Mouse (Mus musculus): ENCODE data around the gene Gm42674. TPM values are rescaled to one million over a fixed set of nuclear protein-coding genes. Genes with fewer than 3 reads are reported as not detected.

Gene Gm42674
- polyA plus RNA-seq, 1 experiment from 2014 or later = not detected

- Histone ChIP-seq H3K4me3 (ENCODE audit: low read depth, low read length) (no peak within 1 kb of the TSS), H3K36me3 (ENCODE audit: control insufficient read depth, insufficient read depth, low read length) (no peaks in the 10 kb centered on the region), H3K9ac (ENCODE audit: low read length) (no peak within 1 kb of the TSS), H3K27me3 (ENCODE audit: control insufficient read depth, insufficient read depth, low read length) (no peaks in the 10 kb centered on the region), H3K4me2 (ENCODE audit: low read depth, low read length, severe bottlenecking) (no peak within 1 kb of the TSS), H3K4me1 (replicated peaks; ENCODE audit: control insufficient read depth, insufficient read depth, low read length) (no peaks in the 10 kb centered on the region), H3K27ac (ENCODE audit: low read depth, low read length) (no peak within 1 kb of the TSS), H3K9me3 (ENCODE audit: control insufficient read depth, low read length) (no peaks in the 10 kb centered on the region)
- WGBS = 79% methylated on average over 8 of the region's 8 CpGs
- DNase-seq (ENCODE audit: low spot score) = no peak
- no peak for ATAC-seq (replicated peaks; ENCODE audit: low FRiP score)
Observed at GRCm38 (mm10) chr3:90589947-90590346, 11.8 kb upstream of the Gm42674 start, which contains the start of gene S100a2. Gene S100a2 (plus strand): TSS chr3:90590247.

DNA sequence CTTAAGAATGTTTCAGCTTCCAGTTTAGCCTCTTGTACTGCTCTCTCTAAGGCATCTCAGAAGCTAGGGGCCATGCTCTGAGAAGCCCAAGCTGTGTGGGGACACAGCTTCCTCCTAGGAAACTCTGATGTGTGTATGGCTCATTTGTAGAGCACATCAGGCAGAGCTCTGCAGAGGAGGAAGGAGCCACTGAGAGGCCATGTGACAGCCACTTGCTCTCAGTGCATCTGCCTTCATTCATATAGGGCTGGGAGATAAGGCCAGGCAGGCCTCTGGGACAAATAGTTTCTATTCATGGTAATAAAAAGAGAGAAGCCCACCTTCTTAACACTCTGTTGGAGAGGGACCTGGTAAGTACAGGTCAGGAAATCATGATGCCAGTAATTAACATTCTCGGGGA lies 7.2 kb upstream of the Gm42674 start:
- no peaks in the 10 kb centered on the region for H3K36me3 ChIP-seq (ENCODE audit: control insufficient read depth, insufficient read depth, low read length)
- no peak overlapping the region for H3K4me3 ChIP-seq (ENCODE audit: low read depth, low read length)
- no peaks in the 10 kb centered on the region for H3K27me3 ChIP-seq (ENCODE audit: control insufficient read depth, insufficient read depth, low read length)
- no peak for ATAC-seq (replicated peaks; ENCODE audit: low FRiP score)
- no peaks in the 10 kb centered on the region for H3K9me3 ChIP-seq (ENCODE audit: control insufficient read depth, low read length)
- DNase-seq (ENCODE audit: low spot score) = no peak
- H3K4me1 ChIP-seq (replicated peaks; ENCODE audit: control insufficient read depth, insufficient read depth, low read length) = no peaks in the 10 kb centered on the region
- WGBS = 79% methylated on average over 1 of the region's 1 CpGs
- H3K9ac ChIP-seq (ENCODE audit: low read length) = no peak overlapping the region
- H3K27ac ChIP-seq (ENCODE audit: low read depth, low read length) = no peak overlapping the region
- no peak overlapping the region for H3K4me2 ChIP-seq (ENCODE audit: low read depth, low read length, severe bottlenecking)

- Histone ChIP-seq H3K4me2 (ENCODE audit: low read depth, low read length, severe bottlenecking) (no peak overlapping the region), H3K27me3 (ENCODE audit: control insufficient read depth, insufficient read depth, low read length) (no peaks in the 10 kb centered on the region), H3K9me3 (ENCODE audit: control insufficient read depth, low read length) (no peaks in the 10 kb centered on the region), H3K4me3 (ENCODE audit: low read depth, low read length) (no peak overlapping the region), H3K9ac (ENCODE audit: low read length) (no peak overlapping the region), H3K4me1 (replicated peaks; ENCODE audit: control insufficient read depth, insufficient read depth, low read length) (no peaks in the 10 kb centered on the region), H3K36me3 (ENCODE audit: control insufficient read depth, insufficient read depth, low read length) (no peaks in the 10 kb centered on the region), H3K27ac (ENCODE audit: low read depth, low read length) (no peak overlapping the region)
- ATAC-seq (replicated peaks; ENCODE audit: low FRiP score) (no peak), DNase-seq (ENCODE audit: low spot score) (no peak)
- WGBS = 79% methylated on average over 5 of the region's 5 CpGs
Observed at GRCm38 (mm10) chr3:90595556-90595955, 6.1 kb upstream of the Gm42674 start.

DNA sequence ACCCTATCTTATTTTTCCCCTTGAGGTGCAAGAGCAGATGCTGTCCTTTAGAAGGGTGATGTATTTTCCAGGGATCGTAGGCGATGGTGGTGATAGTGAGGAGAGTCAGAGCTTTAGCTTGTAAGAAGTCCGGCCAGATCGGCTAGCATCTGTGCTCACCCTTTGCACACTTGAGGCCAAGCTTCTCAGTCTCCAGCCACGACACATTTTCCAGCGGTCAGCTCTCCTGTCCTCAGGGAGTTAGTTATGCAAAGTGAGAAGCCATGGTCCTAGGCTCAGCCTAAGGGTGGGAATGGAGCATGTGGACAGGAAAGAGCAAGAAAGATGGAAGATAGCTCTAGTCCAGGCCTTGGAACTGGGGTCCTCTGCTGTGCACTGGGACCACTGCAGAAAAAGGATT lies 4.9 kb upstream of the Gm42674 start:
- H3K9me3 ChIP-seq (ENCODE audit: control insufficient read depth, low read length) = no peaks in the 10 kb centered on the region
- H3K4me2 ChIP-seq (ENCODE audit: low read depth, low read length, severe bottlenecking) = no peak overlapping the region
- WGBS = 87% methylated on average over 6 of the region's 6 CpGs
- no peak overlapping the region for H3K9ac ChIP-seq (ENCODE audit: low read length)
- ATAC-seq (replicated peaks; ENCODE audit: low FRiP score) = no peak
- no peaks in the 10 kb centered on the region for H3K27me3 ChIP-seq (ENCODE audit: control insufficient read depth, insufficient read depth, low read length)
- H3K4me3 ChIP-seq (ENCODE audit: low read depth, low read length) = no peak overlapping the region
- H3K27ac ChIP-seq (ENCODE audit: low read depth, low read length) = no peak overlapping the region
- no peaks in the 10 kb centered on the region for H3K36me3 ChIP-seq (ENCODE audit: control insufficient read depth, insufficient read depth, low read length)
- H3K4me1 ChIP-seq (replicated peaks; ENCODE audit: control insufficient read depth, insufficient read depth, low read length) = no peaks in the 10 kb centered on the region
- no peak for DNase-seq (ENCODE audit: low spot score)

DNA sequence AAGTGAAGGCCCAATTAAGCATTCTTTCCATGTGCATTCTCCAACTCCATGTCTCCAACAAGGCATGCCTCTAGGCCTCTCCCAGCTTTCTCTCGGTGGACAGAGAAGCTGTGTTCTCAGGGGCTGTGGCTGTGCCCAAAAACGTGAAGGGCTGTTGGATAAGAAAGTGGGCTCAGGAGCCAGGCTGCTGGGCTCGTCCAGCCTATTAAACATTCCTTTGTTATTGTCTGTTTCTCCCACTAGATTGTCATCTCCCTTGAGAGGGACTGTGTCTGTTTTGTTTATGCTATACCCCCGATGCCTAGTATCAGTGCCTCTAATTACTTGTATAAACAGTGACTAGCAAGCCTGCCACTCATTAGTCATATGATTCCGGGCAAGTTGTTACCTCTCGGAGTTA lies 4.0 kb upstream of the Gm42674 start:
- Histone ChIP-seq H3K9ac (ENCODE audit: low read length) (no peak overlapping the region), H3K4me2 (ENCODE audit: low read depth, low read length, severe bottlenecking) (no peak overlapping the region), H3K36me3 (ENCODE audit: control insufficient read depth, insufficient read depth, low read length) (no peaks in the 10 kb centered on the region), H3K4me3 (ENCODE audit: low read depth, low read length) (no peak overlapping the region), H3K27ac (ENCODE audit: low read depth, low read length) (no peak overlapping the region), H3K27me3 (ENCODE audit: control insufficient read depth, insufficient read depth, low read length) (no peaks in the 10 kb centered on the region), H3K9me3 (ENCODE audit: control insufficient read depth, low read length) (no peaks in the 10 kb centered on the region), H3K4me1 (replicated peaks; ENCODE audit: control insufficient read depth, insufficient read depth, low read length) (no peaks in the 10 kb centered on the region)
- ATAC-seq (replicated peaks; ENCODE audit: low FRiP score) (no peak), DNase-seq (ENCODE audit: low spot score) (no peak)
- 59% methylated on average over 6 of the region's 6 CpGs for WGBS

GRCm38 (mm10) chr3:90598212-90598611 lies 3.5 kb upstream of the Gm42674 start:
- H3K27ac ChIP-seq (ENCODE audit: low read depth, low read length) = no peak overlapping the region
- no peaks in the 10 kb centered on the region for H3K36me3 ChIP-seq (ENCODE audit: control insufficient read depth, insufficient read depth, low read length)
- H3K9ac ChIP-seq (ENCODE audit: low read length) = no peak overlapping the region
- WGBS = 82% methylated on average over 4 of the region's 4 CpGs
- no peaks in the 10 kb centered on the region for H3K27me3 ChIP-seq (ENCODE audit: control insufficient read depth, insufficient read depth, low read length)
- DNase-seq (ENCODE audit: low spot score) (no peak), ATAC-seq (replicated peaks; ENCODE audit: low FRiP score) (no peak)
- no peak overlapping the region for H3K4me2 ChIP-seq (ENCODE audit: low read depth, low read length, severe bottlenecking)
- H3K9me3 ChIP-seq (ENCODE audit: control insufficient read depth, low read length) = no peaks in the 10 kb centered on the region
- no peaks in the 10 kb centered on the region for H3K4me1 ChIP-seq (replicated peaks; ENCODE audit: control insufficient read depth, insufficient read depth, low read length)
- no peak overlapping the region for H3K4me3 ChIP-seq (ENCODE audit: low read depth, low read length)

- H3K4me1 ChIP-seq (replicated peaks; ENCODE audit: control insufficient read depth, insufficient read depth, low read length) = no peaks in the 10 kb centered on the region; the same call in 1 of the 2 replicates
- no peak overlapping the region for H3K4me2 ChIP-seq (ENCODE audit: low read depth, low read length, severe bottlenecking)
- DNase-seq (ENCODE audit: low spot score) = no peak
Observed at GRCm38 (mm10) chr3:90599401-90599800, 2.3 kb upstream of the Gm42674 start.

GRCm38 (mm10) chr3:90600036-90600435 lies 1.7 kb upstream of the Gm42674 start:
- H3K9me3 ChIP-seq (ENCODE audit: control insufficient read depth, low read length) = no peaks in the 10 kb centered on the region
- H3K36me3 ChIP-seq (ENCODE audit: control insufficient read depth, insufficient read depth, low read length) = no peaks in the 10 kb centered on the region
- ATAC-seq (replicated peaks; ENCODE audit: low FRiP score) = no peak
- 90% methylated on average over 6 of the region's 6 CpGs for WGBS
- no peaks in the 10 kb centered on the region; the same call in 1 of the 2 replicates for H3K4me1 ChIP-seq (replicated peaks; ENCODE audit: control insufficient read depth, insufficient read depth, low read length)
- H3K4me3 ChIP-seq (ENCODE audit: low read depth, low read length) = no peak overlapping the region
- H3K4me2 ChIP-seq (ENCODE audit: low read depth, low read length, severe bottlenecking) = no peak overlapping the region
- no peak overlapping the region for H3K9ac ChIP-seq (ENCODE audit: low read length)
- no peak overlapping the region for H3K27ac ChIP-seq (ENCODE audit: low read depth, low read length)
- H3K27me3 ChIP-seq (ENCODE audit: control insufficient read depth, insufficient read depth, low read length) = no peaks in the 10 kb centered on the region
- no peak for DNase-seq (ENCODE audit: low spot score)

More at GRCm38 (mm10) chr3:90599401-90599800, 2.3 kb upstream of the Gm42674 start:
- Histone ChIP-seq H3K27me3 (ENCODE audit: control insufficient read depth, insufficient read depth, low read length) (no peaks in the 10 kb centered on the region), H3K27ac (ENCODE audit: low read depth, low read length) (no peak overlapping the region), H3K36me3 (ENCODE audit: control insufficient read depth, insufficient read depth, low read length) (no peaks in the 10 kb centered on the region), H3K4me3 (ENCODE audit: low read depth, low read length) (no peak overlapping the region), H3K9ac (ENCODE audit: low read length) (no peak overlapping the region), H3K9me3 (ENCODE audit: control insufficient read depth, low read length) (no peaks in the 10 kb centered on the region)
- no peak for ATAC-seq (replicated peaks; ENCODE audit: low FRiP score)
- WGBS = 76% methylated on average over 3 of the region's 3 CpGs

GRCm38 (mm10) chr3:90600458-90601195 lies 1.1 kb upstream of the Gm42674 start:
- DNase-seq (ENCODE audit: low spot score) (no peak), ATAC-seq (replicated peaks; ENCODE audit: low FRiP score) (no peak)
- H3K27ac ChIP-seq (ENCODE audit: low read depth, low read length) = no peak overlapping the region
- H3K4me2 ChIP-seq (ENCODE audit: low read depth, low read length, severe bottlenecking) = no peak overlapping the region
- H3K9me3 ChIP-seq (ENCODE audit: control insufficient read depth, low read length) = no peaks in the 10 kb centered on the region
- no peak overlapping the region for H3K4me3 ChIP-seq (ENCODE audit: low read depth, low read length)
- H3K27me3 ChIP-seq (ENCODE audit: control insufficient read depth, insufficient read depth, low read length) = no peaks in the 10 kb centered on the region
- H3K4me1 ChIP-seq (replicated peaks; ENCODE audit: control insufficient read depth, insufficient read depth, low read length) = no peaks in the 10 kb centered on the region; the same call in 1 of the 2 replicates
- no peak overlapping the region for H3K9ac ChIP-seq (ENCODE audit: low read length)
- H3K36me3 ChIP-seq (ENCODE audit: control insufficient read depth, insufficient read depth, low read length) = no peaks in the 10 kb centered on the region
- 86% methylated on average over 8 of the region's 8 CpGs for WGBS

Measured in forebrain, embryonic 11.5 days (tissue).